Mouse (Mus musculus) intestine, postnatal 0 days (tissue): ENCODE data around the gene Skil. TPM values are rescaled to one million over a fixed set of nuclear protein-coding genes. Genes with fewer than 3 reads are reported as not detected.

ENCODE experiments used
- ATAC-seq: fragments of 200-750 bp; cut with Nextera tagmentation; 2 replicates; pipeline ENCODE4 v1.8.0; 2017; ENCODE audit warnings: mild to moderate bottlenecking, moderate TSS enrichment, moderate library complexity
- H3K27ac ChIP-seq: fragments of 300-500 bp; sonication (generic); 2 replicates; pipeline ENCODE4 v1.5.1; 2014; ENCODE audit warnings: mild to moderate bottlenecking, low read depth, low read length, moderate library complexity
- H3K27me3 ChIP-seq: fragments of 300-500 bp; sonication (generic); replicated peaks from 2 replicates; pipeline ENCODE4 v1.6.1; 2014; ENCODE audit warnings: low read length, mixed read lengths; ENCODE audit not compliant: control insufficient read depth, insufficient read depth
- H3K36me3 ChIP-seq: fragments of 300-500 bp; sonication (generic); 2 replicates; pipeline ENCODE4 v1.6.1; 2014; ENCODE audit warnings: mild to moderate bottlenecking, moderate library complexity; ENCODE audit not compliant: control insufficient read depth, insufficient read depth
- H3K4me1 ChIP-seq: fragments of 300-500 bp; sonication (generic); replicated peaks from 2 replicates; pipeline ENCODE4 v1.6.1; 2014; ENCODE audit warnings: antibody characterized with exemption, low read length, mixed read lengths; ENCODE audit not compliant: control insufficient read depth, insufficient read depth
- H3K4me2 ChIP-seq: fragments of 300-500 bp; sonication (generic); replicated peaks from 2 replicates; pipeline ENCODE4 v1.6.1; 2014; ENCODE audit warnings: low read depth, mild to moderate bottlenecking, moderate library complexity
- H3K4me3 ChIP-seq: fragments of 300-500 bp; sonication (generic); 2 replicates; pipeline ENCODE4 v1.5.1; 2014; ENCODE audit warnings: low read depth, low read length
- H3K9ac ChIP-seq: fragments of 300-500 bp; sonication (generic); 2 replicates; pipeline ENCODE4 v1.6.1; 2014; ENCODE audit warnings: mild to moderate bottlenecking, low read depth, low read length
- H3K9me3 ChIP-seq: fragments of 300-500 bp; sonication (generic); 2 replicates; pipeline ENCODE4 v1.6.1; 2016; ENCODE audit warnings: mixed run types; ENCODE audit not compliant: control insufficient read depth
- CTCF ChIP-seq: sonication (generic); IDR thresholded peaks from 2 replicates; pipeline ENCODE4 v1.5.1; 2016; ENCODE audit warnings: low read depth, mild to moderate bottlenecking, control low read depth, antibody characterized with exemption, moderate library complexity
- WGBS: fragments of 180-500 bp; shearing (Covaris S2); extraction: QIAGEN DNeasy Blood & Tissue Kit; methylation state at CpG from one replicate; pipeline ENCODE4 v1.1.7; 2014; 5-methylcytosine and 5-hydroxymethylcytosine counted together
- polyA plus RNA-seq: library from polyadenylated mRNA; unstranded; fragments of >200 nt; fragmentation: Nextera tagmentation; extraction: Ambion mirVana; gene quantifications from 2 replicates; pipeline ENCODE4 v1.2.1, GENCODE M21; 2015

The Skil gene
- polyA plus RNA-seq, 1 experiment from 2014 or later, result 19.1 TPM

- Histone ChIP-seq H3K36me3 (no peaks in the 10 kb centered on the region), H3K4me1 (0 out of 2 replicates have a peak, but pooled peaks cover 8% of the 10 kb centered on the region), H3K4me3 (no peak overlapping the region), H3K9ac (no peak overlapping the region), H3K9me3 (no peaks in the 10 kb centered on the region), H3K27ac (no peak overlapping the region), H3K4me2 (no peak overlapping the region), H3K27me3 (no peaks in the 10 kb centered on the region)
- WGBS, result 47% methylated on average over 7 of the region's 7 CpGs
- no peak for ATAC-seq
- TF ChIP-seq CTCF, result no peak
Measured at GRCm38 (mm10) chr3:31089956-31090355, 4.9 kb upstream of the Skil start.

- Histone ChIP-seq H3K4me1 (peaks cover 20% of the 10 kb centered on the region; the same call in 1 of the 2 replicates), H3K9me3 (no peaks in the 10 kb centered on the region), H3K36me3 (peaks cover 7% of the 10 kb centered on the region; the same call in 1 of the 2 replicates), H3K27ac (peak overlapping the region; percentile 100), H3K4me2 (peak overlapping the region; percentile 85), H3K9ac (peak overlapping the region; percentile 96; the same call in 1 of the 2 replicates), H3K4me3 (peak overlapping the region; percentile 98), H3K27me3 (no peaks in the 10 kb centered on the region)
- ATAC-seq, result no peak
- WGBS, result 9% methylated on average over 13 of the region's 13 CpGs
- TF ChIP-seq CTCF, result no peak
Measured at GRCm38 (mm10) chr3:31093196-31093595, 1.7 kb upstream of the Skil start.

- H3K4me2 ChIP-seq, result peak overlapping the region; percentile 85
- peak overlapping the region; percentile 100 for H3K27ac ChIP-seq
Measured at GRCm38 (mm10) chr3:31093627-31094351, 1.1 kb upstream of the Skil start.

GRCm38 (mm10) chr3:31095179-31095490 is 277 bp downstream of the Skil start:
- no peak for ATAC-seq
- TF ChIP-seq CTCF, result no peak
- Histone ChIP-seq H3K27ac (peak overlapping the region; percentile 100), H3K4me3 (peak overlapping the region; percentile 98), H3K27me3 (no peaks in the 10 kb centered on the region), H3K4me1 (peaks cover 22% of the 10 kb centered on the region), H3K9ac (peak overlapping the region; percentile 96), H3K9me3 (no peaks in the 10 kb centered on the region), H3K36me3 (peaks cover 7% of the 10 kb centered on the region; the same call in 1 of the 2 replicates), H3K4me2 (peak overlapping the region; percentile 85)
- WGBS, result 1% methylated on average over 36 of the region's 39 CpGs

More at GRCm38 (mm10) chr3:31093627-31094351, 1.1 kb upstream of the Skil start:
- Histone ChIP-seq H3K4me1 (peaks cover 20% of the 10 kb centered on the region; the same call in 1 of the 2 replicates), H3K4me3 (peak overlapping the region; percentile 98), H3K9me3 (no peaks in the 10 kb centered on the region), H3K27me3 (no peaks in the 10 kb centered on the region), H3K36me3 (peaks cover 7% of the 10 kb centered on the region; the same call in 1 of the 2 replicates), H3K9ac (peak overlapping the region; percentile 96)
- WGBS, result under 1% methylated on average over 47 of the region's 58 CpGs
- peak; percentile 76 for ATAC-seq
- TF ChIP-seq CTCF, result no peak

- Histone ChIP-seq H3K27me3 (no peaks in the 10 kb centered on the region), H3K4me2 (peak overlapping the region; percentile 85), H3K27ac (peak overlapping the region; percentile 100), H3K36me3 (peaks cover 7% of the 10 kb centered on the region; the same call in 1 of the 2 replicates), H3K4me3 (peak overlapping the region; percentile 98), H3K9ac (peak overlapping the region; percentile 96), H3K4me1 (peaks cover 21% of the 10 kb centered on the region), H3K9me3 (no peaks in the 10 kb centered on the region)
- under 1% methylated on average over 32 of the region's 33 CpGs for WGBS
- ATAC-seq, result 0 out of 2 replicates have a peak, but pooled peaks have one; percentile 5
- no peak for TF ChIP-seq CTCF
Measured at GRCm38 (mm10) chr3:31095491-31096154, 765 bp downstream of the Skil start.
